Mouse (Mus musculus): Measurements from ENCODE around the gene Plekhg2. TPM values are rescaled to one million over a fixed set of nuclear protein-coding genes. Genes with fewer than 3 reads are reported as not detected.

Gene Plekhg2
- polyA plus RNA-seq, 1 experiment from 2014 or later: 75.1 TPM

DNA sequence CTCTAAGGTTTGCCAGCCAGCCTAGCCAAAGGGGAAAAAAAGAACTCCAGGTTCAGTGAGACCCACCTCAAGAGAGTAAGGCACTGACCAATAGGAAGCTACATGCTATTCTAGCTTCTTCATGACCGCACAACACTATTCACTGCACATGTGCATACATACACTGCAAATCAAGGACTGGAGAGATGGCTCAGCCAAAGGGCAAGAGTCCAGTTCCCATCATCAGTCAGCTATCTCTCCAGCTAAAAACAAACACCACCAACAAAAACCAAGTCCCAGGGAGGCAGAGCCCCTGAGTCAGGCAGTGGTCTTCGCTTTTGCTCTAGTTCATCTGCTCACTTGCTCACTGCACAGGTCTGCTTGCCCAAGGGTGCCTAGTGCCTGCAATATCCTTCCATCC is 44.1 kb downstream of the Plekhg2 start:
- DNase-seq (no peak), ATAC-seq (ENCODE audit: insufficient read depth) (no peak)
- no peak overlapping the region for H3K4me3 ChIP-seq (ENCODE audit: low read depth, low read length)
- H3K27ac ChIP-seq (ENCODE audit: low read depth): no peak overlapping the region
- no peak for TF ChIP-seq CTCF (IDR thresholded peaks at IDR 0.05; ENCODE audit: low read depth)
- H3K9ac ChIP-seq: no peak overlapping the region
- no peaks in the 10 kb centered on the region for H3K27me3 ChIP-seq (ENCODE audit: insufficient read depth, low read length)
- H3K4me2 ChIP-seq: no peak overlapping the region
- H3K4me1 ChIP-seq (ENCODE audit: insufficient read depth): no peaks in the 10 kb centered on the region
- WGBS: 100% methylated on average over 2 of the region's 2 CpGs
- H3K36me3 ChIP-seq (ENCODE audit: insufficient read depth): peaks cover 84% of the 10 kb centered on the region
- no peaks in the 10 kb centered on the region for H3K9me3 ChIP-seq (ENCODE audit: low read depth, low read length)

DNA sequence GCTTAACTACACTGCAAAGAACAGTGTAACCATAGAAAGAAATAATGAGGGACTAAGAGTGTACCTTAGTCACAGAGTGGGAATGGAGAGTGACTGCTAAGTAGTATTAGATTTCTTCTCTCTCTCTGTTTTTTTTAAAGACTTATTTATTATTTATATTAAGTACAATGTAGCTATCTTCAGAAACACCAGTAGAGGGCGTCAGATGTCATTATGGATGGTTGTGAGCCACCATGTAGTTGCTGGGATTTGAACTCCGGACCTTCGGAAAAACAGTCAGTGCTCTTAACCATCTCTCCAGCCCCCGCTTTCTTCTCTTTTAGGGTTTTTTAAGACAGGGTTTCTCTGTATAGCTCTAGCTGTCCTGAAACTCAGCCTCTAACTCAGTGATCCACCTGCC is 45.9 kb downstream of the Plekhg2 start:
- peak; percentile 11; the same call in 1 of the 2 replicates for TF ChIP-seq CTCF (IDR thresholded peaks at IDR 0.05; ENCODE audit: low read depth)
- no peak for DNase-seq
- Histone ChIP-seq H3K4me3 (ENCODE audit: low read depth, low read length) (no peak overlapping the region), H3K9me3 (ENCODE audit: low read depth, low read length) (no peaks in the 10 kb centered on the region), H3K27me3 (ENCODE audit: insufficient read depth, low read length) (no peaks in the 10 kb centered on the region), H3K27ac (ENCODE audit: low read depth) (no peak overlapping the region), H3K4me2 (no peak overlapping the region), H3K36me3 (ENCODE audit: insufficient read depth) (peaks cover 99% of the 10 kb centered on the region), H3K4me1 (ENCODE audit: insufficient read depth) (no peaks in the 10 kb centered on the region), H3K9ac (no peak overlapping the region)
- 78% methylated on average over 4 of the region's 4 CpGs for WGBS
- no peak for ATAC-seq (ENCODE audit: insufficient read depth)

GRCm38 (mm10) chr7:28325293-28325692 is 47.1 kb downstream of the Plekhg2 start:
- H3K27ac ChIP-seq (ENCODE audit: low read depth): no peak overlapping the region
- no peaks in the 10 kb centered on the region for H3K4me1 ChIP-seq (ENCODE audit: insufficient read depth)
- H3K27me3 ChIP-seq (ENCODE audit: insufficient read depth, low read length): no peaks in the 10 kb centered on the region
- no peaks in the 10 kb centered on the region for H3K9me3 ChIP-seq (ENCODE audit: low read depth, low read length)
- H3K4me3 ChIP-seq (ENCODE audit: low read depth, low read length): no peak overlapping the region
- WGBS: 94% methylated on average over 8 of the region's 8 CpGs
- ATAC-seq (ENCODE audit: insufficient read depth) (no peak), DNase-seq (no peak)
- no peak overlapping the region for H3K9ac ChIP-seq
- peaks cover 98% of the 10 kb centered on the region for H3K36me3 ChIP-seq (ENCODE audit: insufficient read depth)
- no peak for TF ChIP-seq CTCF (IDR thresholded peaks at IDR 0.05; ENCODE audit: low read depth)
- no peak overlapping the region for H3K4me2 ChIP-seq

GRCm38 (mm10) chr7:28321974-28322720 is 50.3 kb downstream of the Plekhg2 start:
- no peak for ATAC-seq (ENCODE audit: insufficient read depth)

GRCm38 (mm10) chr7:28318714-28319113 is 53.7 kb downstream of the Plekhg2 start:
- H3K9ac ChIP-seq: no peak overlapping the region
- no peaks in the 10 kb centered on the region for H3K27me3 ChIP-seq (ENCODE audit: insufficient read depth, low read length)
- TF ChIP-seq CTCF (IDR thresholded peaks at IDR 0.05; ENCODE audit: low read depth): no peak
- H3K4me1 ChIP-seq (ENCODE audit: insufficient read depth): no peaks in the 10 kb centered on the region
- H3K36me3 ChIP-seq (ENCODE audit: insufficient read depth): peaks cover 94% of the 10 kb centered on the region
- whole genome bisulfite sequencing: 94% methylated on average over 17 of the region's 17 CpGs
- no peaks in the 10 kb centered on the region for H3K9me3 ChIP-seq (ENCODE audit: low read depth, low read length)
- no peak overlapping the region for H3K27ac ChIP-seq (ENCODE audit: low read depth)
- no peak overlapping the region for H3K4me2 ChIP-seq
- DNase-seq (no peak), ATAC-seq (ENCODE audit: insufficient read depth) (no peak)
- H3K4me3 ChIP-seq (ENCODE audit: low read depth, low read length): no peak overlapping the region

More at GRCm38 (mm10) chr7:28321974-28322720, 50.3 kb downstream of the Plekhg2 start:
- Histone ChIP-seq H3K36me3 (ENCODE audit: insufficient read depth) (peaks cover 99% of the 10 kb centered on the region), H3K9ac (no peak overlapping the region), H3K27ac (ENCODE audit: low read depth) (no peak overlapping the region), H3K9me3 (ENCODE audit: low read depth, low read length) (no peaks in the 10 kb centered on the region), H3K4me3 (ENCODE audit: low read depth, low read length) (no peak overlapping the region), H3K4me1 (ENCODE audit: insufficient read depth) (no peaks in the 10 kb centered on the region), H3K27me3 (ENCODE audit: insufficient read depth, low read length) (no peaks in the 10 kb centered on the region), H3K4me2 (no peak overlapping the region)
- WGBS: 90% methylated on average over 15 of the region's 15 CpGs
- TF ChIP-seq CTCF (IDR thresholded peaks at IDR 0.05; ENCODE audit: low read depth): no peak
- DNase-seq: no peak

DNA sequence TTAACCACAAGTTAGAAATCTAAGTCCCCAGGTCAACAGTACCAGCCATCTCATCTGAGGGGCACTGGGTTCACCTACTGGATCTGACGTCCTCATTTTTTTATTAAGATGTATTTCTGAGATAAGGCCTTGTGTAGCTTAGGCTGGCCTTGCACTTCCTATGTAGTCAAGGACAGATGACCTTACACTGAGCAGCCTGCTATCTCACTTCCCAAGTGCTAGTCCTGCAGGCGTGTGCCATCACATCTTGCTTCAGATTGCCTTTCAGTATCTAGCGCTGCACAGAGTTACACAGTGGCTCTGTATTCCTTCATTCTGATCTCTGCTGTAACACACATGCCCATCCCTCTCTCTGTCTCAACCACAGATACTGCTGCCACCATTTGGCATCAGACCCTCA is 54.4 kb downstream of the Plekhg2 start:
- no peak for ATAC-seq (ENCODE audit: insufficient read depth)
- no peaks in the 10 kb centered on the region for H3K9me3 ChIP-seq (ENCODE audit: low read depth, low read length)
- H3K4me1 ChIP-seq (ENCODE audit: insufficient read depth): no peaks in the 10 kb centered on the region
- no peak for TF ChIP-seq CTCF (IDR thresholded peaks at IDR 0.05; ENCODE audit: low read depth)
- H3K9ac ChIP-seq: no peak overlapping the region
- no peaks in the 10 kb centered on the region for H3K27me3 ChIP-seq (ENCODE audit: insufficient read depth, low read length)
- H3K4me2 ChIP-seq: no peak overlapping the region
- DNase-seq: no peak
- H3K4me3 ChIP-seq (ENCODE audit: low read depth, low read length): no peak overlapping the region
- H3K36me3 ChIP-seq (ENCODE audit: insufficient read depth): peaks cover 88% of the 10 kb centered on the region
- WGBS: 81% methylated on average over 3 of the region's 3 CpGs
- H3K27ac ChIP-seq (ENCODE audit: low read depth): no peak overlapping the region

DNA sequence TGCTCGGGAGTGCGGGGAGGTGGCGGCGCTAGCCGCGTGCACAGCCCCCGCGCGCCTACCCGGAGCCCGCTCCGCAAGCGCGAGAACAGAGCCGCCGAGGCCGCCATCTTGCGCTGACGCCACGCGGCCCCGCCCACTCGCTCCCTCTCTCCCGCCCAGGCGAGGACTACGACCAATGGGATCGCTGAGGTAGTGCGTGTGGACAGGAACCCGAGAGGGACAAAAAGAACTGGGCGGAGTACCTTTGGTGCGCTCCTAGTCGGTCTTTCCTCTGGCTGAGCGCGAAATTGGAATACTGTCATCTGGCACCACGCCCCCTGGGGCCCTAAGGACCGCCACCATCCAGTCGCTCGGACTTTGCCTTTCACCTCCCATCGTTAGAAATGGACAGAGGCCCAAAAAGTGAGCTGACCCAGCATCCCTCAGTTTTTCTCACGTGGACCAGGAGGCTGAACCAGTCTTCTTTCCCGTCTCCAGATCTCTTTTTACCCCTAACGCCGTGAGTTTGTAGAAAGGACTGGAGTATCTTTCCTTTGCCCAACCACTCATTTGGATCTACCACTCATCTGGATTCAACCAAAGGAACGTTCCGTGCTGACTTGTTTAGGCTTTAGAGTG is 60.4 kb downstream of the Plekhg2 start, which contains the start of gene Timm50:
TSS of gene Timm50 (minus strand) at position 147 of the 618 bp plus-strand sequence.
- Histone ChIP-seq H3K4me2 (peak within 1 kb of the TSS; percentile 69), H3K27ac (ENCODE audit: low read depth) (peak within 1 kb of the TSS; percentile 67), H3K9ac (peak within 1 kb of the TSS; percentile 87), H3K36me3 (ENCODE audit: insufficient read depth) (peaks cover 61% of the 10 kb centered on the region), H3K9me3 (ENCODE audit: low read depth, low read length) (no peaks in the 10 kb centered on the region), H3K4me1 (ENCODE audit: insufficient read depth) (0 out of 2 replicates have a peak, but pooled peaks cover 5% of the 10 kb centered on the region), H3K27me3 (ENCODE audit: insufficient read depth, low read length) (no peaks in the 10 kb centered on the region), H3K4me3 (ENCODE audit: low read depth, low read length) (peak within 1 kb of the TSS; percentile 95)
- WGBS: under 1% methylated on average over 45 of the region's 45 CpGs
- TF ChIP-seq CTCF (IDR thresholded peaks at IDR 0.05; ENCODE audit: low read depth): no peak
- DNase-seq: peak; percentile 99
- peak; percentile 99 for ATAC-seq (ENCODE audit: insufficient read depth)

Measured in lung, embryonic 14.5 days (tissue).